21 mouse cellular contexts compared by ENCODE assay signal in the genomic region with DNA sequence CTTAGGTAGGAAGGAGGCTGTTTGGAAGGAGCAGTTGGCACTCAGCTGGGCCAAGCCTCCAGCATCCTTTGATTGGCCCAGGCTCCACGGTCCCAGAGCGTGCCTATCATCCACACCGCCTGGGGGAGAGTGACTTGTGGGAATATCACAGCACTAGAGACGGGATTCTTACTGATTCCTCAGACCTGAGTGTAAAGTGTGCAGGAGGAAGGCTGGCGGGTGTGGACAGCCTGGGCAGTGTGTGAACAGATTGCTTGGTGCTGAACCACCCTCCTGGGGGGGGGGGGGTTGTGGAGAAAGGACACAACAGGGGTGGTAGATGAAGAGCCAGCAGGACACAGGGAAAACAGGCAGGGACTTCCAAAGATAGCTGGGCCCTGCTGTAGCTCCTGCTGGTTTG. TPM values are rescaled to one million over a fixed set of nuclear protein-coding genes. Genes with fewer than 3 reads are reported as not detected.
DNase-seq lines count a peak whose midpoint lies in the region; ATAC-seq lines count a peak whose summit lies in the region.
"Had no signal": no experiment of that assay in that cellular context is flagged by ENCODE, and none has a peak within 500 bp of the region (broad histone marks: within the 10 kb centered on the region; RNA-seq: fewer than 3 reads in every experiment).

No protein-coding gene starts in this region.

- peak; percentile 89 for DNase-seq in heart, adult 11 months
- no peak for DNase-seq in heart, postnatal 25 days (ENCODE audit: low spot score)
- no peak for DNase-seq in liver, embryonic 11.5 days (ENCODE audit: low spot score)
- no peak for DNase-seq in liver
- no peak for DNase-seq in cerebellum, postnatal 36 days
- DNase-seq in spleen, postnatal 4 days (ENCODE audit: low spot score in 2 of 2), result no peak
- no peak for DNase-seq in gastrocnemius, adult 18-20 months (ENCODE audit: low spot score)
- DNase-seq: adrenal gland, postnatal 14 days; cerebellum, adult 2 months; gastrocnemius, postnatal 36 days; heart, postnatal 36 days; lung, adult 18-20 months; lung, postnatal 36 days; thymus, postnatal 4 days had no signal

- no peak for ATAC-seq in liver, embryonic 11.5 days (replicated peaks; ENCODE audit: low FRiP score)
- no peak for ATAC-seq in liver, embryonic 12.5 days
- ATAC-seq: hindbrain, postnatal 0 days had no signal

- H3K4me3 ChIP-seq in liver, embryonic 11.5 days (ENCODE audit: low read depth, low read length), result no peak overlapping the region
- H3K4me3 ChIP-seq in liver, embryonic 12.5 days, result no peak overlapping the region; the same call in 1 of the 2 replicates
- H3K4me3 ChIP-seq: neural tube, embryonic 15.5 days had no signal

- H3K27me3 ChIP-seq in liver, embryonic 11.5 days (replicated peaks; ENCODE audit: control insufficient read depth, insufficient read depth, low read length), result peaks cover 60% of the 10 kb centered on the region
- H3K27me3 ChIP-seq in liver, embryonic 12.5 days (replicated peaks), result peaks cover 69% of the 10 kb centered on the region

- H3K27ac ChIP-seq in liver, embryonic 11.5 days (ENCODE audit: low read depth, low read length), result no peak overlapping the region
- H3K27ac ChIP-seq in liver, embryonic 12.5 days, result peak overlapping the region; percentile 99; the same call in 1 of the 2 replicates
- H3K27ac ChIP-seq: embryonic facial prominence, embryonic 12.5 days; hindbrain, postnatal 0 days; midbrain, embryonic 12.5 days; neural tube, embryonic 15.5 days had no signal

- H3K9ac ChIP-seq in liver, embryonic 11.5 days (ENCODE audit: low read depth, low read length), result no peak overlapping the region
- 0 out of 2 replicates have a peak overlapping the region, but pooled peaks have one; percentile 12 for H3K9ac ChIP-seq in liver, embryonic 12.5 days
- H3K9ac ChIP-seq: embryonic facial prominence, embryonic 12.5 days; midbrain, embryonic 12.5 days; neural tube, embryonic 15.5 days had no signal

- peaks cover 51% of the 10 kb centered on the region for H3K36me3 ChIP-seq in liver, embryonic 11.5 days (ENCODE audit: control insufficient read depth, insufficient read depth, low read length)
- H3K36me3 ChIP-seq in liver, embryonic 12.5 days, result peaks cover 75% of the 10 kb centered on the region
- H3K36me3 ChIP-seq: embryonic facial prominence, embryonic 12.5 days; midbrain, embryonic 12.5 days; neural tube, embryonic 15.5 days had no signal

- H3K9me3 ChIP-seq in liver, embryonic 11.5 days (ENCODE audit: control insufficient read depth, low read length), result no peaks in the 10 kb centered on the region
- no peaks in the 10 kb centered on the region for H3K9me3 ChIP-seq in liver, embryonic 12.5 days (replicated peaks)
- H3K9me3 ChIP-seq: embryonic facial prominence, embryonic 12.5 days; midbrain, embryonic 12.5 days; neural tube, embryonic 15.5 days had no signal

- peaks cover 57% of the 10 kb centered on the region for H3K4me1 ChIP-seq in liver, embryonic 11.5 days (replicated peaks; ENCODE audit: control insufficient read depth, insufficient read depth, low read length)
- peaks cover 83% of the 10 kb centered on the region for H3K4me1 ChIP-seq in liver, embryonic 12.5 days

- peak overlapping the region; percentile 69 for H3K4me2 ChIP-seq in liver, embryonic 11.5 days
- peak overlapping the region; percentile 84 for H3K4me2 ChIP-seq in liver, embryonic 12.5 days
- H3K4me2 ChIP-seq: midbrain, embryonic 12.5 days had no signal

- intact Hi-C loops in heart, postnatal 25 days (cut with DNase I), result no loop called here

- WGBS in liver, embryonic 11.5 days, result 64% methylated on average over 5 of the region's 5 CpGs
- 73% methylated on average over 5 of the region's 5 CpGs for WGBS in liver, embryonic 12.5 days (ENCODE audit: insufficient replicate concordance)

RNA-seq across cellular contexts. Expression of gene Tnfaip2, which starts 4.5 kb away (rescaled TPM):
- total RNA-seq in heart, postnatal 25 days (2021), result 10 to 100 TPM; 41.7 to 48.7 TPM
- polyA plus RNA-seq in liver, embryonic 11.5 days (2014; fragmentation: Nextera tagmentation; extraction: Ambion mirVana), result 107 TPM in 2 replicates
- polyA plus RNA-seq in liver, embryonic 12.5 days (2016; fragmentation: Nextera tagmentation; extraction: Ambion mirVana), result 88.6 and 94.9 TPM in 2 replicates
- 10 to 100 TPM; 38.8 to 52.9 TPM for total RNA-seq in gastrocnemius, adult 18-20 months (2021)

RNA-seq across cellular contexts. Expression of gene Exoc3l4, which starts 29.9 kb away (rescaled TPM):
- 1 to 10 TPM; 1.2 to 2.9 TPM for total RNA-seq in heart, postnatal 25 days (2021)
- 18.6 and 20.4 TPM in 2 replicates for polyA plus RNA-seq in liver, embryonic 11.5 days (2014; fragmentation: Nextera tagmentation; extraction: Ambion mirVana)
- 15.5 and 18.2 TPM in 2 replicates for polyA plus RNA-seq in liver, embryonic 12.5 days (2016; fragmentation: Nextera tagmentation; extraction: Ambion mirVana)
- 1 to 10 TPM; 2.0 to 3.4 TPM for total RNA-seq in gastrocnemius, adult 18-20 months (2021)

RNA-seq across cellular contexts. Expression of gene Gm266, which starts 38.9 kb away (rescaled TPM):
- under 1 TPM; 0.36 to 0.75 TPM for total RNA-seq in heart, postnatal 25 days (2021)
- 4.9 and 5.6 TPM in 2 replicates for polyA plus RNA-seq in liver, embryonic 11.5 days (2014; fragmentation: Nextera tagmentation; extraction: Ambion mirVana)
- polyA plus RNA-seq in liver, embryonic 12.5 days (2016; fragmentation: Nextera tagmentation; extraction: Ambion mirVana), result 1.8 and 2.4 TPM in 2 replicates
- under 1 TPM in 1 of 2 experiments, not detected in 1; 0.18 TPM for total RNA-seq in gastrocnemius, adult 18-20 months (2021)
- total RNA-seq: adrenal gland, postnatal 14 days; common myeloid progenitor, adult 5-6 weeks had no signal

RNA-seq across cellular contexts. Expression of gene Lbhd2, which starts 40.1 kb away (rescaled TPM):
- not detected for total RNA-seq in heart, postnatal 25 days (2021)
- polyA plus RNA-seq in liver, embryonic 11.5 days (2014; fragmentation: Nextera tagmentation; extraction: Ambion mirVana), result 0.36 TPM in 1 of 2 replicates, not detected in the other
- 0.28 TPM in 1 of 2 replicates, not detected in the other for polyA plus RNA-seq in liver, embryonic 12.5 days (2016; fragmentation: Nextera tagmentation; extraction: Ambion mirVana)
- not detected for total RNA-seq in gastrocnemius, adult 18-20 months (2021)
- total RNA-seq: common myeloid progenitor, adult 5-6 weeks; gastrocnemius, postnatal 36 days; heart, postnatal 36 days had no signal
- polyA plus RNA-seq: forebrain, embryonic 11.5 days had no signal
